Mouse (Mus musculus) mature B cell (primary cell): ENCODE results near the gene Olfr910.

Source experiments
- in situ Hi-C: fragments of 300-500 bp; cut with MboI; formaldehyde crosslinking; loops from 2 replicates; pipeline ENCODE4 v1.14.3; 2019

The Olfr910 gene

DNA sequence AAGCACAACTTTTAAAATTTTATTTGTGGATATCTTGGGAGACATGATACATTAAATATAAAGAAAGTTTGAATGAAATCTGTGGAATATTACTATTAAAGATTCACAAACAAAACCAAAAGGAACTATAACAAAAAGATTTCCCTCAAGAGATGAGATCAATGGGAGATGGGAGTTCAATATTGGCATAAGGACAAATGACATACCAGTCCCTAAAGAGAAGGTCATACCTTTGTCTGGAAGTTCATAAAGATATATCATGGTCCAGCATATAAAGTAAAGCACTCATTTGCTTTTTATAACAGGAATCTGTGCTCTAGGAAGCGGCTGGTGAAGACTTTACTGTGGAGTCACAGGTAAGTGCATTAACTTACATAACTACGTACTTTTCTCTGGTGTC lies at the start of gene Olfr910:
Olfr910 (plus strand) TSS at position 301 of the 400 bp plus-strand sequence.
- in situ Hi-C loops: no loop called here

DNA sequence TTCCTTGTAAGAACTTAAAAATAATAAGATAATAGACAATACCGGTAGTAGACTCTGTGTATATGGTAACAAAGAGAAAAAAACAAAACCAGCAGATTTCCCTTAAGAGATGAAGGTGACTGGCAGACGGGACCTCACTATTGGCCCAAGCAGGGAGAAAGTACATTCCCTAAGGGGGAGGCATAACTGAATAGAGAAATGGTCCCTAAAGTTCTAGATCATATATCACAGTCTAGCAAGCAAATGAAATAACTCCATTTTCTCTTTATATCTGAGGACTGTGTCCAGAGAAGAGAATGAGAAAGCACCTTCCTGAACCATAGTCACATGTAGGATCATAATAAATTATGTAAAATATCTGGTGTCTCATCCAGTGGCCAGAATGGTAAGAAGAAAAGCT lies 42.1 kb upstream of the Olfr910 start, which contains the start of gene Olfr907:
Olfr907 (plus strand) TSS at position 301 of the 400 bp plus-strand sequence.
- in situ Hi-C loops: no loop called here

DNA sequence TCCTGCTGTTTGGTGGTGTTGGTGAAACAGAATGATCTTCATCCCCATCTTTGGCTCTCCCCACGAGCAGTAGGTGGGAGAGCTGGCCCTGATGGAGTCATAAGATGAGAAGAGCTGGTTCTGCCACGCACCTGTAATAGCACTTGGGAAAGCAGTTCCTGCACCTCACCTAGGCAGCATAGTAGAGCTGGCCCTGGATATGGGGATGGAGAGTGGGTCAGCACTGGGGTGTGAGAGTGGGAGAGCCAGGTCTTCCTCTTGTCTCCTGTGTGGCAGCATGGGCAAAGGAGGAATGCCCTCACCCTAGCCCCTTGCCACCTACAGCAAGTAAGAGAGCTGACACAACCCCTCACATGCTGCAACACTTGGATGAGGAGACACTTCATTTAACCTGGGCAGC lies 25.3 kb upstream of the Olfr910 start:
- in situ Hi-C loops: no loop called here

DNA sequence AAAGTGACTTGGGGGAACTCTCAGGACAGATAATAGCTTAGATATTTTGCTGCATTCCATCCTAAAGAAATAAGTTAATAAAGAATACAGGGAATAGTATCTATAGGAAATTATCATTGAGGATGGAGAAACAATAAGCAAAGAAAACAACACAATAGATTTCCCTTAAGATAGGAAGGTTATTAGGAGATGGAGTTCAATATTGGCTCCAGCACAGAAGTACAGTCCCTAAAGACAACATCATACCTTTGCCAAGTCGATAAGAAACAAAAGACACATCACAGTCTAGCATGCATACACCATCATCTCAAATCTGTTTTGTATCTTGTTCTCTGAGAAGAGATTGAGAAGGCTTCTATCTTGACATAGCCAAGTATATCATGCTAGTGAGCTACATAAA lies 16.4 kb upstream of the Olfr910 start, which contains the start of gene Olfr911-ps1:
Olfr911-ps1 (plus strand) TSS at position 301 of the 400 bp plus-strand sequence.
- in situ Hi-C loops: no loop called here

DNA sequence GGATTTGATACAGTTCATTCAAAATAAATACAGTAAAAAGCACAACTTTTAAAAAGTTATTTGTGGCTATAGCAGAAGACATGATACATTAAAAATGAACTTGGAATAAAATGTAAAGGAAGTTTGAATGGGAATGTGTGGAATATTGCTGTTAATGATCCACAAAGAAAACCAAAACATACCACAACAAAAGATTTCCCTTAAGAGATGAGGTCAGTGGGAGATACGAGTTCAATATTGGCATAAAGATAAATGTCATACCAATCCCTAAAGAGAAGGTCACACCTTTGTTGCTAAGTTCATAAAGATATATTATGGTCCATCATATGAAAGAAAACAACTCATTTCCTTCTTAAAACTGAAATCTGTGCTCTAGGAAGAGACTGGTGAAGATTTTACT lies 42.2 kb downstream of the Olfr910 start, which contains the start of gene Olfr912:
Olfr912 (plus strand) TSS at position 301 of the 400 bp plus-strand sequence.
- in situ Hi-C loops: no loop called here
